19 mouse cellular contexts compared by ENCODE assay signal in the genomic region with DNA sequence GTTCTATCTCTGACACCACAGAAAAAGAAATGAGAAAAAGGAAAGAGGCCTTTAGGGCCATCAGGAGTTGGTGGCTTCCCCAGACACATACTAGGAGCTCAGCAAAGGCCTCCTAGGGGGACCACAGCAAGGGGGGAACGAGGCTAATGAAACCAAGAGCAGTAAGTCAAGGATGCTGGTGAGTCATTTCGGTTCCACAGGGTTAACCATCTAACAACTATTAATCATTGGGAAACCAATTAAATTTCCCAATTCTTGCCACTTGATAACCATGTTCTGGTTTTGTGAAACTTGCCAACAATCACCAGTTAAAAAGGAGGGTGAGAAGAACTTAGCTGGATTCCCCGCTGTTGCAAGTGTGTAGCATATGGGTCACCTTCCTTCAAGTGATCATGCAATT.
DNase-seq lines count a peak whose midpoint lies in the region; ATAC-seq lines count a peak whose summit lies in the region.
"Had no signal": no experiment of that assay in that cellular context is flagged by ENCODE, and none has a peak within 500 bp of the region (broad histone marks: within the 10 kb centered on the region; RNA-seq: fewer than 3 reads in every experiment).

No protein-coding gene starts in this region.

- no peak for ATAC-seq in CD4-positive, CD25-positive, alpha-beta regulatory T cell, adult 4 months
- no peak for ATAC-seq in kidney, embryonic 16.5 days (ENCODE audit: low FRiP score, low TSS enrichment)
- 0 out of 2 replicates have a peak, but pooled peaks have one; percentile 28 for ATAC-seq in granulocyte monocyte progenitor cell, adult 5-6 weeks (replicated peaks; ENCODE audit: poor library complexity, severe bottlenecking)
- ATAC-seq: forebrain, embryonic 16.5 days; inflammation-experienced regulatory T-cells, adult 6 months had no signal

- H3K9ac ChIP-seq in kidney, embryonic 16.5 days (replicated peaks; ENCODE audit: low read length): no peak overlapping the region
- H3K9ac ChIP-seq: embryonic facial prominence, embryonic 13.5 days; forebrain, embryonic 12.5 days; heart, embryonic 13.5 days; hindbrain, embryonic 15.5 days had no signal

- H3K4me1 ChIP-seq in kidney, embryonic 16.5 days (ENCODE audit: insufficient read depth, low read length): peaks cover 4% of the 10 kb centered on the region; the same call in 1 of the 2 replicates
- H3K4me1 ChIP-seq: embryonic facial prominence, embryonic 13.5 days; forebrain, embryonic 12.5 days; heart, embryonic 13.5 days; hindbrain, embryonic 15.5 days had no signal

- peak overlapping the region; percentile 8; the same call in 1 of the 2 replicates for H3K27ac ChIP-seq in kidney, embryonic 16.5 days (ENCODE audit: low read length)
- H3K27ac ChIP-seq: embryonic facial prominence, embryonic 13.5 days; forebrain, embryonic 12.5 days; heart, adult 2 months; heart, embryonic 13.5 days; hindbrain, embryonic 15.5 days had no signal

- H3K9me3 ChIP-seq in kidney, embryonic 16.5 days (ENCODE audit: low read length): no peaks in the 10 kb centered on the region
- H3K9me3 ChIP-seq: embryonic facial prominence, embryonic 13.5 days; forebrain, embryonic 12.5 days; hindbrain, embryonic 15.5 days had no signal

- H3K4me2 ChIP-seq in kidney, embryonic 16.5 days (replicated peaks; ENCODE audit: low read depth, low read length): no peak overlapping the region
- H3K4me2 ChIP-seq: embryonic facial prominence, embryonic 13.5 days; forebrain, embryonic 12.5 days; heart, embryonic 13.5 days; hindbrain, embryonic 15.5 days had no signal

- H3K4me3 ChIP-seq in kidney, embryonic 16.5 days (ENCODE audit: low read length): no peak overlapping the region
- H3K4me3 ChIP-seq: embryonic facial prominence, embryonic 13.5 days; forebrain, embryonic 12.5 days; heart, adult 2 months; heart, embryonic 13.5 days; hindbrain, embryonic 15.5 days had no signal

- no peaks in the 10 kb centered on the region for H3K36me3 ChIP-seq in kidney, embryonic 16.5 days (ENCODE audit: insufficient read depth, low read length)
- H3K36me3 ChIP-seq: embryonic facial prominence, embryonic 13.5 days; forebrain, embryonic 12.5 days; heart, embryonic 13.5 days; hindbrain, embryonic 15.5 days had no signal

- no peaks in the 10 kb centered on the region for H3K27me3 ChIP-seq in kidney, embryonic 16.5 days (ENCODE audit: insufficient read depth, low read length)
- H3K27me3 ChIP-seq: embryonic facial prominence, embryonic 13.5 days; forebrain, embryonic 12.5 days; heart, embryonic 13.5 days; hindbrain, embryonic 15.5 days had no signal

- WGBS in kidney, embryonic 16.5 days: 82% methylated on average over 3 of the region's 3 CpGs

- peak; percentile 3 for DNase-seq in CD4-positive, CD25-positive, alpha-beta regulatory T cell, adult 2 months (ENCODE audit: low read depth, low spot score)
- no peak for DNase-seq in kidney, postnatal 4 days
- DNase-seq in right cerebral cortex, adult 2 months (ENCODE audit: low spot score in 2 of 2): no peak
- DNase-seq in testis, postnatal 10 days (ENCODE audit: low spot score): no peak
- DNase-seq: cerebellum, adult 11-12 months; cerebellum, adult 9-11 months; cerebellum, postnatal 36 days; gastrocnemius, postnatal 10 days; heart, adult 2 months; heart, postnatal 36 days had no signal
